Mouse (Mus musculus): Measurements from ENCODE around the gene Btbd2.
A peak's percentile ranks its signal among the peaks of the same experiment; 100 is the strongest.

Btbd2 gene

DNA sequence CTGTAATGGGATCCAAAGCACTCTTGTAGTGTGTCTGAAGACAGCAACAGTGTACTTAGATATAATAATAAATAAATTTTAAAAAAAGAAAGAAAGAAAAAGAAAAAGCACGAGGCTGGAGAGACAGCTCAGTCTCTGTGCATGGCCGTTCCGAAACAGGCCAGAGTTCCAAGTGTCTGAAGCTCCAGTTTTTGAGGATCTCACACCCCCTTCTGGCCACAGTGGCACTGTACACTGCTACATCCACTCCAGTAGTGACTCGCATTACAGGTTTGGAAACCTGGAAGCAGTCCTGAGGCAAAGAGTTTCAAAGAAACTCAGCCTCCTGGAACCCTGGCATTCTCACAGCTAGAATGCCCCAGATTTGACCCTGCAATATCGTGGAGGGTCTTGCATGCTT is 31.0 kb upstream of the Btbd2 start:
- DNase-seq (ENCODE audit: low read depth): no peak

GRCm38 (mm10) chr10:80686617-80687016 is 29.7 kb upstream of the Btbd2 start:
- no peak for DNase-seq (ENCODE audit: low read depth)

DNA sequence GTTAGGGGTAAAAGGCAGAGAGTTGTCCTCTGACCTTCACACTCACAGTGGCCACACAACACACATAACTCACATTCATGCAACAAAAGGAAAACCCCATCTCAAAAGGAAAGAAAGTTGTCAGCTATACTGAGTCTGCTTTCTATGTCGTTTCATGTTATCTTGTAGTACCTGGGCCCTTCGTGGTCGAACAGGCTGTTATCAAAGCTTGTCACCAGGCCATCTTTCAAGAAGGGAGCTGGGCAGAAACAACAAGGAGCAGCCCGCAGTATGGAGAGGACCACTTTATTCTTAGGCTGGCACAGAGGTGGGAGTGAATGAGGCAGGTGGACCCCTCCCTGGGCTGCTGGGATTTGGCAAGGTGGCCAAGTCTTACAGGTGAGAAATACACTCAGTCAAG is 28.1 kb upstream of the Btbd2 start:
- DNase-seq (ENCODE audit: low read depth): peak; percentile 74

GRCm38 (mm10) chr10:80684214-80684613 is 27.3 kb upstream of the Btbd2 start:
- DNase-seq (ENCODE audit: low read depth): no peak

DNA sequence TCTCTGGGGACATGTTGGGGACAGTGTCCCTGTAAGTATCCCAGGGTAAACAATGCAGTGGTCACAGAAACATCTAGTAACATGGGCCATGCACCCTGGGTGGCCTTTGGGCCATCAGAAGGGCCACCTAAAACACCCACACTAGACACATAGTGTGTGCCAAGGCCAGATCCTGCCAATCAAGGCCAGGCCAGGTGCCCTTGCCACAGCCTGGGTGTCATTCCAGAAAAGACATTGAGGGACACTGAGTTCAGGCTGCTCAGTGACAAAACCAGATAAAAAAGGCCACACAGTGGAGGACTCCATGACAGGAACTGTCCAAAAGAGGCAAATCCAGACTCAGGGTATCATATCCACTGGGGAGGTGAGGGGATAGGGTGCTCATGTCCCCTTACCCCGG is 26.8 kb upstream of the Btbd2 start:
- DNase-seq (ENCODE audit: low read depth): no peak

- DNase-seq (ENCODE audit: low read depth): no peak
Observed at GRCm38 (mm10) chr10:80682003-80682402, 25.1 kb upstream of the Btbd2 start.

DNA sequence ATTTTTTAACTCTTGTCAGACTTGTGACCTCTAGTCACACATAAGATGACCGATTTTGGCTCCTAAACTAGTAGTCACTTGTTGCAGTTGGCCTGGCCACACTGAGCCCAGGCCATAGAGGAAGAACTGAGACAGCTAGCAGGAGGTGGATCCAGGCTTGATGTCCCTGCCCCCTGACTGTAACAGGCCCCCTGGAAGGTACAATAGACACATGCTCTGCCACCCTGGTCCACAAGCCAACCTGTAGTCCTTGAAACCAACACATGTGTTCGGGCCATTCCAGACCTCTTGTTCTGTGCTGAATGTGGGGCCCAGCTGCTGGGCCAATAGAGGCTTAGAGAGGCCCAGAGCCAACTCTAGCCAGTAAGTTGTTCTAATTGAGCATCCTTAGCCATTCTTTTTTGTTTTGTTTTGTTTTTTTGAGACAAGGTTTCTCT is 23.4 kb upstream of the Btbd2 start:
- no peak for DNase-seq (ENCODE audit: low read depth)

DNA sequence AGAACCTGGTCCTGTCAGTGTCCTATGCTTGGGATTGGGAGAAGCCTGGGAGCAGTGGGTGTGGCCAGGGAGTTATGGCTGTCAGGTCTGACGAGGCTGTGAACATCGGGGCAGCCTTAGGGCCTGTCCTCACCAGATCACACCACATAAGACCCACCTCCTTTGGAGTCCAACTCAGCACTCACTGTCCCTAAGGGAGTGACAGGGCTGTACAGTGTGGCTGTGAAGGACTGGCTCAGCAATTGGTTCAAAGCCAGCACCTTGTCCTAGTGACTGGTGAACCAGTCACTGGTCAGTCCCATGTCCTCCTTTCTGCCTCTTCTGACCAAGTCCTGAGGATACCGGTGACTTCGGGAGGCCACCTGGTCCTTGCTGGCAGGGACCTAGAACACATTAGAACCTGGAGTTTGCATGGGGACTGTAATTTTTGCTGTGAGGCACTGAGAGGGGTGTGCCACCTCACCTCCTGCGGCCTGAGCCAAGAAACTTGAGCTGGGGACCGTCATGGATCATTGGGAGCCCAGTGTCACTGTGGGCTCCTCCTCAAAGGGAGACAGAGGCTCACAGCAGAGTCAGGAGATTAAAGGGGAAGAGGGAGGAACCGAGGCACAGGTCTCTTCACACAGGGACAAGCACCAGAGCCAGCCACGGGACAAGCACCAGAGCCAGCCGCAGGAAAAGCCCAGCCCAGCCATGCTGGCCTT is 22.8 kb upstream of the Btbd2 start:
- DNase-seq (ENCODE audit: low read depth): no peak

DNA sequence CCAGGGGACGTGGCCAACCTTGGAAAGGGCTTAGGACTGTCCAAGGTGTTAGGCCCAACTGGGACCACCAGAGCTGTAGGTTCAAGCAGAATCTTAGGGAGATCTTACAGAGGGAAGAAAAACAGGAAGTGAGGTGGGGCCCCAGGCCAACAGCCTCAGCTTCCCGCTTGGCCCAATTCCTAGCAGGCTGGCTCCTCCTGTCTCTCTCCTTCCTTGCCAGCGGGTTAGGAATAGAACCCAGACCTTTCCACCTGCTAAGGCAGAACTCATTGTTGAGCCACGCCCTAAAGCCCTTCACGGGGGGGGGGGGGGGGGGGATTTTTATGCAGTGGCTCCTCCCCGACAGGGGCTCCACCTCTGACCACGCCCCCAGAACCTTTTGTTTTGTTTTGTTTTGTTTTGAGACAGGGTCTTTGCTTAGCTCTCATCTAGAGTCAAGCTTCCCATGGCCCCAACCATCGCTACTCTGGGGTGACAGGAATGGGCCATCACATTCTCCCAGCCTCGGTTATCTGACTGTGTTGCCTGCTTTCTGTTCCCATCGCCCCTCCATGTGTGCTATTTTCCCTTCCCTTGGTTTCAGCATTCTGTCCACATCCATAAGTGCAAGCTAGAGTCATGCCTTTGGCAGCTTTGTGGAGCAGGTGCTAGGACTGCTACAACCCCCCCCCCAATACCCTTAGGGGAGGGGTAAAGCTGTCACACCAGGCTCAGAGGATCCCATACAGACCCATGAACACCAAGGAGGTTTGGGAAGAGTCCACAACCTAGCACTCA is 21.9 kb upstream of the Btbd2 start:
- no peak for DNase-seq (ENCODE audit: low read depth)

- no peak for DNase-seq (ENCODE audit: low read depth)
Observed at GRCm38 (mm10) chr10:80677942-80678436, 21.1 kb upstream of the Btbd2 start, which contains the start of gene Mknk2. Gene Mknk2 (minus strand): TSS chr10:80678112.

- DNase-seq (ENCODE audit: low read depth): no peak
Observed at GRCm38 (mm10) chr10:80677128-80677875, 20.4 kb upstream of the Btbd2 start.

GRCm38 (mm10) chr10:80676198-80676928 is 19.5 kb upstream of the Btbd2 start:
- peak; percentile 99 for DNase-seq (ENCODE audit: low read depth)

- DNase-seq (ENCODE audit: low read depth): no peak
Observed at GRCm38 (mm10) chr10:80675405-80676197, 18.7 kb upstream of the Btbd2 start.

- no peak for DNase-seq (ENCODE audit: low read depth)
Observed at GRCm38 (mm10) chr10:80674851-80675404, 18.1 kb upstream of the Btbd2 start.

DNA sequence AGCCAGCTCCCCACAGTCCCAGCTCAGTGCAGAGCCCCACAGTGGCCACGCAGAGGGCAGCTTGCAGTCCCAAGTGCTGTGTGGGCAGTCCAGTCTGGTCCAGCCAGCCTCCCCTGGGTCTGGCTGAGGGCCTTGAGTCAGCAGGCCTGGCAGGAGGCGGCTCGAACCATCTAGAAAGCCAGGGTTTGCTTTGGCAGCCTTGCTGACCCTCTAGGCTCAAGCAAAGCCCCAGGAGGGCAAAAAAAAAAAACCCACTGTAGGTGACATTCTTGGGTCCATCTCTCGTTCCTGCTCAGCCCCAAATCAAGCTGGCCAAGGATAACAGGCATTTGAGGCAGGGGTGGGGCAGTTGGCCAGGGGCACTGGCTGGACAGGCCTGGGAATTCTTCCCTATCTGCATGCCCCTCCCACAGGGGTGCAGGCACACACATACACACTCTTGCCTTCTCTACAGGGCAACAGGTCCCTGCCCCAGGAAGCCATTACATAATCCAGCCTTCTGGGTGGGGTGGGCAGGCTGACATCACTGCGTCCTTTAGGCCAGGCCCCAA is 17.4 kb upstream of the Btbd2 start:
- DNase-seq (ENCODE audit: low read depth): no peak

DNA sequence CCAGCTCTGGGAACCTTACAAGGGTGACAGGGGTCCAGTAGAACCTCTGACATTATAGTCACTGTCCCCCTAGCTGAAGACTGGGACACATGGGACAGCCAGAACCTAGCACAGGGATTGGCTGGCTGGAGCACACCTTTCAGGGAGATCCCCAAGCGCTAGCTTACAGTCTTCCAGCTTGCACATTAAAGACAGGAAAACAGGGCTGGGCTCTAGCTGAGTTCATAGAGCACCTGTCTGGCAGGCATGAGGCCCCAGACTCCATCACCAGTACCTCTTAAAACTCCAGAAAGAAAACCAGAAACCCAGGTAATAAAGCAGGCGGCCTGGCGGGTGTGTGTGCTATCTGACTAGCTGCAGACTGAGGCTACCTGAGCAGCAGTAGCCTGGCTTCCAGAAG is 16.8 kb upstream of the Btbd2 start:
- no peak for DNase-seq (ENCODE audit: low read depth)

DNA sequence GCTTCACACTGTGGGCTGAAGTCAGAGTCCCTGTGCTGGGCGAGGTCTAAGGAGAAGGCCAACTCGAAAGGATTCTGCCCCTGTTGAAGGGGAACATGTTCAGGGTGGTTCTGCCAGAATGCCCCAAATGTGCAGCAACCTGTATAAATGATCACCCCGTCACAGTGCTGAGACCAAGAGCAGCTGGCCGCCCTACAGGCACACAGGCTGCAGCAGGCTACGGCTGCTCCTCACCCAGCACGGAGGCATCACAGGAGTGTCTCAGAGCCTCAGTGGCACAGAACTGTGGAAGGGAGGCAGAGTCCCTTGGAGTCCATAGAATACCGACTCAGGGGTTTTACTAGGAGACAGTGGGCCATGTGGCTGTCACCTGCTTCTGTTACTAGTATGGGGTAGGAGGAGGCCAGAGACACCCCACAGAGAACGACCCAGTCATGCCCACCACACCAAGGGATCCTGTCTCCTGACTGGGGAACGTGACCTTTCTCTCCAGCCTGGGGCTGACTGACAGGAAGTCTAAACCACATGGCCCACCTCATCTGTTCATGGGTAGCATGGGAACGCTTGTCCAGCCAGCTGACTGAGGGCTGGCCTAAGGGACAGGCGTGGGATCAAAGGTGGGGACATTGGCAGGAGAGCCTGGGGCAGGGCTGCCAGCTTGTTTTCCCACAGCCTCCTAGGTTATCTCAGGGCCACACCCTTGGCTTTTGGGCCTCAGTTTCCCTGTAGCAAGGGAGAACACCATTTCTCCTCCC is 15.2 kb upstream of the Btbd2 start:
- no peak for DNase-seq (ENCODE audit: low read depth)

DNA sequence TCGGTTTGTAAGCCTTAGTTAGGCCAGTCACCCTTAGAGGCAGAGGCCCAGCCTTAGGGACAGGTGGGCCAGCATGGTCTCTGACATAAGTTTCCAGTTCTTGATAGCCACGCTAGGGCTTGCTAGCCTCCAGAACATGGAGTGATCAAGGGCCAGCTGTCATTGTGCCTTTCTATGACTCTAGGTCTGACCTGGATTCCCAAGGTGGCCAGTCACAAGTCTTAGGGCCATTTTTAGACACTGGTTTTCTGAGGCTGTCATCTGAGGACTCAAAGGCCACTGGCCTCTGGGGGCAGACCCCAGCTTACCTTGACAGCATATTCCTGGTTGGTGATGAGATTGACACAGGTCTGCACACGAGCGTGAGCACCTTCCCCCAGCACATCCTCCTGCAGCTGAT is 14.4 kb upstream of the Btbd2 start:
- DNase-seq (ENCODE audit: low read depth): no peak

DNA sequence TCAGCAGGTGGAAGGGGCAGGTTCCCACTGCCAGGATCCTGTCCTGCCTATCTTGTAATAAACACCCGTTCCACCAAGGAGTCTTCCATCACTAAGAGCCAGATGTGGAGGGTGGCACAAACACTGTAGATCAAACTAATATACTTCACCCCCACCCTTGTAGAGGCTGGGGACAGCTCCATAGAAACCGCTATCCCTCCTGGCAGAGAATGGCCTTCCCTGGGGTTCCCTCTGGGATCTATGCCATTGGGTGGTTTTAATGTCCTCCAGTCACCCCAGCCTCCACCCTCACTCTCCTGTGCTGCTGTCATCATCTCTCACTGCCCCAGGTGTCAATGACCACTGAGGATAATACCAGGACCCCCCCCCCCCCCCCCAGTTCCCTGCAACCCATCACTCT is 13.7 kb upstream of the Btbd2 start:
- no peak for DNase-seq (ENCODE audit: low read depth)
